Mouse (Mus musculus) spleen, adult 2 months (tissue): ENCODE results near the gene Stbd1. TPM values are rescaled to one million over a fixed set of nuclear protein-coding genes. Genes with fewer than 3 reads are reported as not detected.
A peak's percentile ranks its signal among the peaks of the same experiment; 100 is the strongest.

ENCODE experiments used
- DNase-seq, 2 experiments: peaks; one replicate each; pipeline versions ENCODE4 v3.0.0 to v3.0.0-alpha.2; 2012 to 2021; ENCODE audit warnings: low spot score in 2 of 2, low read depth in 1 of 2
- H3K27ac ChIP-seq: fragments of 200-500 bp; 2 replicates; pipeline ENCODE4 v1.5.1; 2012; ENCODE audit warnings: low read length, inconsistent platforms; ENCODE audit not compliant: insufficient read depth
- H3K27me3 ChIP-seq: fragments of 200-500 bp; 2 replicates; pipeline ENCODE4 v1.6.1; 2012; ENCODE audit warnings: mild to moderate bottlenecking, moderate library complexity, low read length, inconsistent platforms; ENCODE audit not compliant: control insufficient read depth, insufficient read depth
- H3K36me3 ChIP-seq: fragments of 200-500 bp; 2 replicates; pipeline ENCODE4 v1.6.1; 2012; ENCODE audit warnings: mild to moderate bottlenecking, low read length, inconsistent platforms; ENCODE audit not compliant: control insufficient read depth, insufficient read depth
- H3K4me1 ChIP-seq: fragments of 200-500 bp; 2 replicates; pipeline ENCODE4 v1.6.1; 2011; ENCODE audit warnings: inconsistent platforms; ENCODE audit not compliant: control insufficient read depth, insufficient read depth, insufficient read length
- H3K4me3 ChIP-seq: fragments of 200-500 bp; 2 replicates; pipeline ENCODE4 v1.5.1; 2011; ENCODE audit warnings: mild to moderate bottlenecking, inconsistent platforms; ENCODE audit not compliant: insufficient read depth, insufficient read length; ENCODE audit errors: extremely low read depth
- CTCF ChIP-seq: fragments of 200-500 bp; IDR thresholded peaks from 2 replicates; pipeline ENCODE4 v1.5.1; 2011; ENCODE audit warnings: mild to moderate bottlenecking, inconsistent platforms; ENCODE audit not compliant: insufficient read depth, insufficient read length, insufficient replicate concordance; ENCODE audit errors: extremely low read depth
- POLR2A ChIP-seq: fragments of 200-500 bp; IDR thresholded peaks from 2 replicates; pipeline ENCODE4 v1.6.1; 2011; ENCODE audit warnings: low read depth, low read length, inconsistent platforms
- WGBS: fragments of 180-500 bp; shearing (Covaris S2); methylation state at CpG from one replicate; pipeline ENCODE4 v1.1.7; 2018; 5-methylcytosine and 5-hydroxymethylcytosine counted together
- polyA plus RNA-seq: library from polyadenylated mRNA; depleted of rRNA; stranded (reverse); fragments of >200 nt; gene quantifications from 2 replicates; pipeline ENCODE4 v1.2.3, GENCODE M21; 2012

The Stbd1 gene
- polyA plus RNA-seq, 1 experiment: 9.7 TPM

GRCm38 (mm10) chr5:92604452-92605247 is 1.8 kb downstream of the Stbd1 start:
- H3K4me3 ChIP-seq: peak overlapping the region; percentile 18; the same call in 1 of the 2 replicates
- no peak overlapping the region for H3K27ac ChIP-seq
- no peak for TF ChIP-seq POLR2A
- WGBS: 82% methylated on average over 10 of the region's 10 CpGs
- H3K27me3 ChIP-seq: peaks cover 10% of the 10 kb centered on the region
- H3K36me3 ChIP-seq: no peaks in the 10 kb centered on the region
- DNase-seq: no peak
- H3K4me1 ChIP-seq: peaks cover 5% of the 10 kb centered on the region

DNA sequence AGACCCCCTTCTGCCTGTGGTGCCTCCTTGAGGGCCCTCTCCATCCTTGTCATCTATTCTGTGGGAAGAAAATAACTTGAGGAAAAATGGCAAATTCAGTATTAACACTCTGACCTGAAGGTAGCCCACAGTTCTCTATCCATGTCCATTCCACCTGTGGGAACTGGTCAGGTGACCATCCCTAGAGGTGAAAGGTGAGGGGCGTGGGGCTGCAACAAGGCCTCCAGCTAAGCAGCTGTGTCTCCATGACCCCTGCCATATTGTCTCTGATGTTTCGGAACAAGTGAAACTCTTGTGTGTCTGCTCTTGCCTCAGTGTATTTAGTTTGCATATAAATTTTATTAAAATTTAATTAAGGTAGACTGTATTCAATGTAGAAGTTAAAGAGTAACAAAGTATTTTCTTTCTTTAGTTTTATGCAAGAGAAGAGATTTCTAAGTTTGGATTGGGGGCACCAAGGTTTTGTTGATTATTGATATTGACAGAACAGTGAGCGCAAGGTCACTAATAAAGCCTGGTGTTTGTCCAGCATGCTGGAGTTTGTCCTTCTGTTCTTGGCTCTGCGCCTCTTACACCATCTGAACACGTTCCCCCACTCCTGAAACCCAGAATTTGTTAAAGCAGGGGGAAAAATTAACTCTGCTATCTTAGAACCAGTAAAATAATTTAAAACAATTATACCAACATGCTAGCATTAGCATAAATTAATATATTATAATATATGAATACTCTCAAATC is 4.8 kb downstream of the Stbd1 start:
- H3K4me1 ChIP-seq: peaks cover 3% of the 10 kb centered on the region
- no peak overlapping the region for H3K4me3 ChIP-seq
- TF ChIP-seq CTCF (no peak), POLR2A (no peak)
- H3K36me3 ChIP-seq: no peaks in the 10 kb centered on the region
- H3K27ac ChIP-seq: no peak overlapping the region
- DNase-seq: no peak
- H3K27me3 ChIP-seq: peaks cover 8% of the 10 kb centered on the region
- 88% methylated on average over 5 of the region's 5 CpGs for WGBS

DNA sequence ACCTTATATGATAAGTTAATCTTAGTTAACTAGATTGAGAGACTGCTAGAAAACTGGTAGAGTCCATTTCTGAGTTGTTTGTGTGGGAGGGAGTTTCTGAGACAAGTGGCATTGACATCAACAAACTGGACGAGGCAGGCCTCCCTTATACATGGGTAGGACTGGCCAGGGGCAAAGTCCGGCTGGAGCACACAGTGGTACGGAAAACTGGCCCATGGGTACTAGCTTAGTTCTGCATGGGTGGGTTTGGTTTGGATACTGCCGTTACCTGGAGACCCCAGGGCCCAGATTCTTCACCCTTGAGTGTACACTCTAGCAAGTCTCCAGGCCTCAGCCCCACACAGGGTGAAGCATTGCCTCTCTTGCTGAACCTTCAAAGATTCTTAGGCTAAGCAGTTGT is 9.9 kb downstream of the Stbd1 start:
- no peak for DNase-seq
- Histone ChIP-seq H3K36me3 (no peaks in the 10 kb centered on the region), H3K27me3 (no peaks in the 10 kb centered on the region), H3K4me3 (no peak overlapping the region), H3K27ac (no peak overlapping the region), H3K4me1 (no peaks in the 10 kb centered on the region)
- TF ChIP-seq POLR2A (no peak), CTCF (no peak)
- 94% methylated on average over 4 of the region's 4 CpGs for WGBS

- TF ChIP-seq CTCF (no peak), POLR2A (no peak)
- 89% methylated on average over 5 of the region's 5 CpGs for WGBS
- H3K4me1 ChIP-seq: no peaks in the 10 kb centered on the region
Measured at GRCm38 (mm10) chr5:92621883-92622282, 19.0 kb downstream of the Stbd1 start.

GRCm38 (mm10) chr5:92627896-92628295 is 25.1 kb downstream of the Stbd1 start:
- no peak overlapping the region for H3K27ac ChIP-seq
- WGBS: 75% methylated on average over 7 of the region's 7 CpGs
- no peak for DNase-seq
- H3K36me3 ChIP-seq: no peaks in the 10 kb centered on the region
- no peaks in the 10 kb centered on the region for H3K4me1 ChIP-seq
- TF ChIP-seq CTCF (no peak), POLR2A (no peak)
- H3K4me3 ChIP-seq: no peak overlapping the region
- H3K27me3 ChIP-seq: no peaks in the 10 kb centered on the region

More at GRCm38 (mm10) chr5:92621883-92622282, 19.0 kb downstream of the Stbd1 start:
- Histone ChIP-seq H3K27me3 (no peaks in the 10 kb centered on the region), H3K27ac (no peak overlapping the region), H3K36me3 (no peaks in the 10 kb centered on the region), H3K4me3 (no peak overlapping the region)
- no peak for DNase-seq

DNA sequence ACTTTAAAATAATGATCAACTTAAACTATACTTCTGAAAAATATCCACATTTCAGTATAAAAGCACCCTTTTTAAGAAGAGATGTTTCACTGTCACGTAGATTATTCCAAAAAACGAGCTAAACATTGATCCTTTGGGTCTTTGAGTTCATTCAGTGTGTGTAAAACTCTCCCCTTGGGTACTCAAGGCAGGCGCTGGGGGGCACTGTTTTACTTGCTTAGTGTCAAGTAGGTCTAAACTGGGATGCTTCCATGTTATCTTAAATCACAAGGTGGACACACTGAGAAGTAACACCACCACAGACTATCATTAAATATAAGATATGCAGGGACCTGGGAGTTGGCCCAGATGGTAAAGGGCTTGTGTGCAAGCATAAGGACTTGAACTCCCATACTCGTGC is 30.7 kb downstream of the Stbd1 start:
- no peak for DNase-seq
- Histone ChIP-seq H3K4me1 (no peaks in the 10 kb centered on the region), H3K27me3 (no peaks in the 10 kb centered on the region), H3K4me3 (no peak overlapping the region), H3K27ac (no peak overlapping the region), H3K36me3 (no peaks in the 10 kb centered on the region)
- 76% methylated on average over 4 of the region's 4 CpGs for WGBS
- TF ChIP-seq POLR2A: no peak
- no peak for TF ChIP-seq CTCF

- no peaks in the 10 kb centered on the region for H3K4me1 ChIP-seq
- no peak overlapping the region for H3K27ac ChIP-seq
- H3K36me3 ChIP-seq: no peaks in the 10 kb centered on the region
- TF ChIP-seq POLR2A (no peak), CTCF (no peak)
- 84% methylated on average over 3 of the region's 3 CpGs for WGBS
- no peaks in the 10 kb centered on the region for H3K27me3 ChIP-seq
- H3K4me3 ChIP-seq: no peak overlapping the region
- no peak for DNase-seq
Measured at GRCm38 (mm10) chr5:92634916-92635315, 32.1 kb downstream of the Stbd1 start.
